Mouse (Mus musculus): ENCODE results near the gene Spata31d1a.
"Not testable (repeated sequence)": the region's sequence is repeated elsewhere in the genome, so short reads cannot be mapped to it uniquely, and the experiment has no call there.

The Spata31d1a gene

GRCm38 (mm10) chr13:59710230-59710629 lies at the start of gene Spata31d1a:
Gene Spata31d1a (minus strand): TSS chr13:59710330.
- no peaks in the 10 kb centered on the region for H3K36me3 ChIP-seq (ENCODE audit: control insufficient read depth, insufficient read depth, low read length, poor library complexity, severe bottlenecking)
- no peak for DNase-seq (ENCODE audit: low read depth, low spot score)
- no peaks in the 10 kb centered on the region for H3K27me3 ChIP-seq (ENCODE audit: control insufficient read depth, insufficient read depth, low read length, poor library complexity, severe bottlenecking)

- H3K36me3 ChIP-seq (ENCODE audit: control insufficient read depth, insufficient read depth, low read length, poor library complexity, severe bottlenecking), result peaks cover 14% of the 10 kb centered on the region
- H3K27me3 ChIP-seq (ENCODE audit: control insufficient read depth, insufficient read depth, low read length, poor library complexity, severe bottlenecking), result no peaks in the 10 kb centered on the region
- DNase-seq (ENCODE audit: low read depth, low spot score), result no peak
Measured at GRCm38 (mm10) chr13:59756906-59757305, 46.8 kb upstream of the Spata31d1a start.

GRCm38 (mm10) chr13:59750310-59750709 lies 40.2 kb upstream of the Spata31d1a start:
- peaks cover 4% of the 10 kb centered on the region; the same call in 1 of the 2 replicates for H3K36me3 ChIP-seq (ENCODE audit: control insufficient read depth, insufficient read depth, low read length, poor library complexity, severe bottlenecking)
- no peak for DNase-seq (ENCODE audit: low read depth, low spot score)
- H3K27me3 ChIP-seq (ENCODE audit: control insufficient read depth, insufficient read depth, low read length, poor library complexity, severe bottlenecking), result no peaks in the 10 kb centered on the region

GRCm38 (mm10) chr13:59746711-59747110 lies 36.6 kb upstream of the Spata31d1a start, which contains the start of gene 1700014D04Rik:
Gene 1700014D04Rik (minus strand): TSS chr13:59746752.
- no peaks in the 10 kb centered on the region for H3K36me3 ChIP-seq (ENCODE audit: control insufficient read depth, insufficient read depth, low read length, poor library complexity, severe bottlenecking)
- no peak for DNase-seq (ENCODE audit: low read depth, low spot score)
- no peaks in the 10 kb centered on the region for H3K27me3 ChIP-seq (ENCODE audit: control insufficient read depth, insufficient read depth, low read length, poor library complexity, severe bottlenecking)

GRCm38 (mm10) chr13:59746164-59746563 lies 36.0 kb upstream of the Spata31d1a start:
- no peak for DNase-seq (ENCODE audit: low read depth, low spot score)
- H3K27me3 ChIP-seq (ENCODE audit: control insufficient read depth, insufficient read depth, low read length, poor library complexity, severe bottlenecking), result no peaks in the 10 kb centered on the region
- H3K36me3 ChIP-seq (ENCODE audit: control insufficient read depth, insufficient read depth, low read length, poor library complexity, severe bottlenecking), result no peaks in the 10 kb centered on the region

GRCm38 (mm10) chr13:59745462-59745861 lies 35.3 kb upstream of the Spata31d1a start:
- Histone ChIP-seq H3K27me3 (ENCODE audit: control insufficient read depth, insufficient read depth, low read length, poor library complexity, severe bottlenecking) (no peaks in the 10 kb centered on the region), H3K36me3 (ENCODE audit: control insufficient read depth, insufficient read depth, low read length, poor library complexity, severe bottlenecking) (no peaks in the 10 kb centered on the region)
- DNase-seq (ENCODE audit: low read depth, low spot score), result no peak

- Histone ChIP-seq H3K27me3 (ENCODE audit: control insufficient read depth, insufficient read depth, low read length, poor library complexity, severe bottlenecking) (no peaks in the 10 kb centered on the region), H3K36me3 (ENCODE audit: control insufficient read depth, insufficient read depth, low read length, poor library complexity, severe bottlenecking) (no peaks in the 10 kb centered on the region)
- DNase-seq (ENCODE audit: low read depth, low spot score), result peak; percentile 32
Measured at GRCm38 (mm10) chr13:59741697-59742096, 31.6 kb upstream of the Spata31d1a start.

GRCm38 (mm10) chr13:59741096-59741495 lies 31.0 kb upstream of the Spata31d1a start:
- DNase-seq (ENCODE audit: low read depth, low spot score), result no peak
- H3K27me3 ChIP-seq (ENCODE audit: control insufficient read depth, insufficient read depth, low read length, poor library complexity, severe bottlenecking), result no peaks in the 10 kb centered on the region
- no peaks in the 10 kb centered on the region for H3K36me3 ChIP-seq (ENCODE audit: control insufficient read depth, insufficient read depth, low read length, poor library complexity, severe bottlenecking)

- Histone ChIP-seq H3K27me3 (ENCODE audit: control insufficient read depth, insufficient read depth, low read length, poor library complexity, severe bottlenecking) (no peaks in the 10 kb centered on the region), H3K36me3 (ENCODE audit: control insufficient read depth, insufficient read depth, low read length, poor library complexity, severe bottlenecking) (no peaks in the 10 kb centered on the region)
- no peak for DNase-seq (ENCODE audit: low read depth, low spot score)
Measured at GRCm38 (mm10) chr13:59739397-59739796, 29.3 kb upstream of the Spata31d1a start.

- H3K27me3 ChIP-seq (ENCODE audit: control insufficient read depth, insufficient read depth, low read length, poor library complexity, severe bottlenecking), result no peaks in the 10 kb centered on the region
- no peaks in the 10 kb centered on the region for H3K36me3 ChIP-seq (ENCODE audit: control insufficient read depth, insufficient read depth, low read length, poor library complexity, severe bottlenecking)
- DNase-seq (ENCODE audit: low read depth, low spot score), result no peak
Measured at GRCm38 (mm10) chr13:59738455-59738854, 28.3 kb upstream of the Spata31d1a start.

GRCm38 (mm10) chr13:59735190-59735589 lies 25.1 kb upstream of the Spata31d1a start:
- no peak for DNase-seq (ENCODE audit: low read depth, low spot score)
- H3K27me3 ChIP-seq (ENCODE audit: control insufficient read depth, insufficient read depth, low read length, poor library complexity, severe bottlenecking), result no peaks in the 10 kb centered on the region

GRCm38 (mm10) chr13:59734347-59734746 lies 24.2 kb upstream of the Spata31d1a start:
- DNase-seq (ENCODE audit: low read depth, low spot score); H3K27me3 ChIP-seq (ENCODE audit: control insufficient read depth, insufficient read depth, low read length, poor library complexity, severe bottlenecking); H3K36me3 ChIP-seq (ENCODE audit: control insufficient read depth, insufficient read depth, low read length, poor library complexity, severe bottlenecking): not testable (repeated sequence)

More at GRCm38 (mm10) chr13:59735190-59735589, 25.1 kb upstream of the Spata31d1a start:
- no peaks in the 10 kb centered on the region for H3K36me3 ChIP-seq (ENCODE audit: control insufficient read depth, insufficient read depth, low read length, poor library complexity, severe bottlenecking)

GRCm38 (mm10) chr13:59733936-59734335 lies 23.8 kb upstream of the Spata31d1a start:
- no peaks in the 10 kb centered on the region for H3K27me3 ChIP-seq (ENCODE audit: control insufficient read depth, insufficient read depth, low read length, poor library complexity, severe bottlenecking)
- DNase-seq (ENCODE audit: low read depth, low spot score), result no peak

GRCm38 (mm10) chr13:59731652-59732051 lies 21.5 kb upstream of the Spata31d1a start, which contains the start of gene Spata31d1d:
Gene Spata31d1d (minus strand): TSS chr13:59731752.
- Histone ChIP-seq H3K36me3 (ENCODE audit: control insufficient read depth, insufficient read depth, low read length, poor library complexity, severe bottlenecking) (no peaks in the 10 kb centered on the region), H3K27me3 (ENCODE audit: control insufficient read depth, insufficient read depth, low read length, poor library complexity, severe bottlenecking) (no peaks in the 10 kb centered on the region)
- DNase-seq (ENCODE audit: low read depth, low spot score), result no peak

More at GRCm38 (mm10) chr13:59733936-59734335, 23.8 kb upstream of the Spata31d1a start:
- no peaks in the 10 kb centered on the region for H3K36me3 ChIP-seq (ENCODE audit: control insufficient read depth, insufficient read depth, low read length, poor library complexity, severe bottlenecking)

GRCm38 (mm10) chr13:59728378-59729093 lies 18.4 kb upstream of the Spata31d1a start:
- Histone ChIP-seq H3K27me3 (ENCODE audit: control insufficient read depth, insufficient read depth, low read length, poor library complexity, severe bottlenecking) (no peaks in the 10 kb centered on the region), H3K36me3 (ENCODE audit: control insufficient read depth, insufficient read depth, low read length, poor library complexity, severe bottlenecking) (no peaks in the 10 kb centered on the region)
- DNase-seq (ENCODE audit: low read depth, low spot score), result peak; percentile 89
